Mouse (Mus musculus) ES-E14 (cell line): ENCODE measurements around the gene Stag3. TPM values are rescaled to one million over a fixed set of nuclear protein-coding genes. Genes with fewer than 3 reads are reported as not detected.

ENCODE experiments used
- DNase-seq: peaks from one replicate; pipeline ENCODE4 v3.0.0-alpha.2; 2013; ENCODE audit warnings: low read depth, low spot score
- H3K27ac ChIP-seq: 2 replicates; pipeline ENCODE4 v1.5.1; 2012; ENCODE audit warnings: low read depth, mild to moderate bottlenecking, low read length, moderate library complexity, mixed read lengths; ENCODE audit not compliant: poor library complexity, insufficient read depth, severe bottlenecking
- H3K36me3 ChIP-seq: 2 replicates; pipeline ENCODE4 v1.6.1; 2012; ENCODE audit warnings: mild to moderate bottlenecking, low read length, moderate library complexity, mixed read lengths; ENCODE audit not compliant: control insufficient read depth, poor library complexity, insufficient read depth, severe bottlenecking
- H3K4me1 ChIP-seq, 2 experiments: fragments of 150-350 bp in 1 of 2; sonication (generic) in 1 of 2; 2 replicates each; pipeline ENCODE4 v1.6.1; 2012; ENCODE audit warnings: low read length in 2 of 2, mild to moderate bottlenecking in 1 of 2, mixed read lengths in 1 of 2; ENCODE audit not compliant: control insufficient read depth in 2 of 2, insufficient read depth in 2 of 2, poor library complexity in 1 of 2
- H3K4me3 ChIP-seq, 2 experiments: fragments of 150-350 bp in 1 of 2; sonication (generic) in 1 of 2; 2 replicates each; pipeline ENCODE4 v1.5.1; 2012; ENCODE audit warnings: low read length in 2 of 2, low read depth in 1 of 2, mild to moderate bottlenecking in 1 of 2, mixed read lengths in 1 of 2; ENCODE audit not compliant: insufficient read depth in 1 of 2, poor library complexity in 1 of 2, severe bottlenecking in 1 of 2
- H3K9ac ChIP-seq: 2 replicates; pipeline ENCODE4 v1.6.1; 2012; ENCODE audit warnings: low read depth, mild to moderate bottlenecking, low read length, mixed read lengths; ENCODE audit not compliant: poor library complexity, insufficient read depth, severe bottlenecking
- H3K9me3 ChIP-seq: fragments of 150-350 bp; sonication (generic); 2 replicates; pipeline ENCODE4 v1.6.1; 2012; ENCODE audit warnings: low read depth, mild to moderate bottlenecking, low read length; ENCODE audit not compliant: control insufficient read depth, insufficient read depth
- CHD2 ChIP-seq: IDR thresholded peaks from 2 replicates; pipeline ENCODE4 v1.6.1; 2014; ENCODE audit warnings: mild to moderate bottlenecking, low read depth, low read length, inconsistent platforms
- HCFC1 ChIP-seq: IDR thresholded peaks from 2 replicates; pipeline ENCODE4 v1.6.1; 2012; ENCODE audit warnings: low read length, inconsistent platforms, borderline replicate concordance; ENCODE audit not compliant: insufficient read depth
- MAFK ChIP-seq: IDR thresholded peaks from 2 replicates; pipeline ENCODE4 v1.6.1; 2014; ENCODE audit warnings: mild to moderate bottlenecking, low read depth, low read length, inconsistent platforms; ENCODE audit not compliant: insufficient read depth
- ZC3H11A ChIP-seq: IDR thresholded peaks from 2 replicates; pipeline ENCODE4 v1.6.1; 2012; ENCODE audit warnings: low read depth, mild to moderate bottlenecking, inconsistent platforms, low read length, borderline replicate concordance
- ZNF384 ChIP-seq: IDR thresholded peaks from 2 replicates; pipeline ENCODE4 v1.6.1; 2012; ENCODE audit warnings: low read depth, low read length, inconsistent platforms
- in situ Hi-C, 2 experiments: fragments of 600-800 bp; cut with MboI; formaldehyde crosslinking; loops; one replicate each; pipeline ENCODE4 v1.15.1; 2025; ENCODE audit warnings: low sequenced_read_pairs in 2 of 2, inconsistent platforms in 1 of 2; ENCODE audit not compliant: unreplicated experiment in 2 of 2
- total RNA-seq: library from RNA; depleted of rRNA; stranded (reverse); fragments of 300-350 nt; gene quantifications from 2 replicates; pipeline ENCODE4 v1.2.3, GENCODE M21; 2012

Gene Stag3
- total RNA-seq, 1 experiment: 101 TPM

DNA sequence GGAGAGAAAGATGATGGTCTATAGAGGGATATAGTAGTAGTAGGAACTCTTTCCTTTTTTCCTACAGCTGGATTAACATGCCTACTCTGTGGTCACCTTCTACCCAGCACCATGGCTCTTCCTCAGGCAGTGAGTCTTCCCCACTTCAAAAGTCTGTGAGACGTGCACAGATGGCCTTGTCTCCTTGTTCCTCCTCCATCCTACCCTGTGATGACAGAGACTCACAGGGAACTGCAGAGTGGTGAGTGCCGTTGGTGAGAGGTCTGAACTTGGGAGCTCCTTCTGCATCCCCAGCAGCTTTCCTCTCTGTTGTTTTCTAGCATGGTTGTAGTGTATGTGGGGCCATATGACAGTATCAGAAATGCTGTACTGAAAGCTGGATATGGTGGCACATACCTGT is 1.8 kb downstream of the Stag3 start:
- H3K9ac ChIP-seq: no peak overlapping the region
- H3K9me3 ChIP-seq: no peaks in the 10 kb centered on the region
- no peak overlapping the region for H3K4me3 ChIP-seq
- no peak for TF ChIP-seq ZNF384
- no peak for TF ChIP-seq HCFC1
- TF ChIP-seq ZC3H11A: no peak
- no peak for TF ChIP-seq CHD2
- TF ChIP-seq MAFK: no peak
- in situ Hi-C loops: no loop called here
- no peak overlapping the region for H3K27ac ChIP-seq
- no peak for DNase-seq
- H3K36me3 ChIP-seq: peaks cover 6% of the 10 kb centered on the region; the same call in 1 of the 2 replicates
- peaks cover 0 to 5% of the 10 kb centered on the region in 2 experiments; a peak in 1 of 4 replicates for H3K4me1 ChIP-seq

DNA sequence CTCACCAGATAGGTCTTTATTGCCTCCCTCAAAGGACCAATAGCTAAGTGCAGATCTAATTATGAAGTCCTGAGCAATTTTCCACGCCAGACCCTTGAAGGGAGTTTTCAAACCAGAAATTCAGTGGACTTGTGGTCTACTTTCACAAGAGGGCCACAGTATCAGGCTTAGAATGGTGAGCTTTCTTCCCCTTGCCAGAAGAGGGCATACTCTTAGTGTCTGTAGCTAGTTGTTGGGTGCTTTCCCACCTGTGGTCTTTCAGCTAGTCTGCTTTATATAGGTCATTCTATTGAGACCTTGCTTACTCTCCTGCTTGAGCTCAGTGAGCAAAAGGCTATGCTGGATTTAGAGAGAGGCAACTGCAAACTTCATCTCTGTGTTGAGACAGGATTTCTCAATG is 3.5 kb downstream of the Stag3 start:
- in situ Hi-C loops: no loop called here

DNA sequence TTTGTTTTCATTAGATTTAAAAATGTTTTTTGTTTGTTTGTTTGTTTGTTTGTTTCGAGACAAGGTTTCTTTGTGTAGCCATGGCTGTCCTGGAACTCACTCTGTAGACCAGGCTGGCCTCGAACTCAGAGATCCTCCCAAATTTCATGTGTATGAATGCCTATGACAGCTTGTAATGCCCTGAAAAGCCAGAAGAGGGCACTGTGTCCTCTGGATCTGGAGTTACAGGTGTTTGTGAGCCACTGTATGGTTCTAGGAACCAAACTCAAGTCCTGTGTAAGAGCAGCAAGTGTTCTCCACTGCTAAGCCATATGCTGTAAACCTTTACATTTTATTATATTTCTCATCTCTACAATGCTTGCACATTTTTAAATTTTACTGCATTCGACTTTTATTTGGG is 7.8 kb downstream of the Stag3 start:
- Histone ChIP-seq H3K4me3 (no peak overlapping the region), H3K4me1 (no peaks in the 10 kb centered on the region), H3K9ac (no peak overlapping the region), H3K36me3 (peaks cover 9% of the 10 kb centered on the region), H3K27ac (no peak overlapping the region), H3K9me3 (no peaks in the 10 kb centered on the region)
- no peak for DNase-seq
- in situ Hi-C loops: no loop called here
- TF ChIP-seq ZNF384 (no peak), HCFC1 (no peak), CHD2 (no peak), MAFK (no peak), ZC3H11A (no peak)

More for the DNA sequence above, 3.5 kb downstream of the Stag3 start:
- peaks cover 0 to 5% of the 10 kb centered on the region in 2 experiments; a peak in 1 of 4 replicates for H3K4me1 ChIP-seq
- no peak overlapping the region for H3K4me3 ChIP-seq
- TF ChIP-seq ZC3H11A: no peak
- TF ChIP-seq ZNF384: no peak
- no peak for TF ChIP-seq HCFC1
- no peak for TF ChIP-seq CHD2
- no peak for TF ChIP-seq MAFK
- no peak overlapping the region for H3K9ac ChIP-seq
- H3K36me3 ChIP-seq: peaks cover 6% of the 10 kb centered on the region; the same call in 1 of the 2 replicates
- no peaks in the 10 kb centered on the region for H3K9me3 ChIP-seq
- H3K27ac ChIP-seq: no peak overlapping the region
- DNase-seq: no peak

DNA sequence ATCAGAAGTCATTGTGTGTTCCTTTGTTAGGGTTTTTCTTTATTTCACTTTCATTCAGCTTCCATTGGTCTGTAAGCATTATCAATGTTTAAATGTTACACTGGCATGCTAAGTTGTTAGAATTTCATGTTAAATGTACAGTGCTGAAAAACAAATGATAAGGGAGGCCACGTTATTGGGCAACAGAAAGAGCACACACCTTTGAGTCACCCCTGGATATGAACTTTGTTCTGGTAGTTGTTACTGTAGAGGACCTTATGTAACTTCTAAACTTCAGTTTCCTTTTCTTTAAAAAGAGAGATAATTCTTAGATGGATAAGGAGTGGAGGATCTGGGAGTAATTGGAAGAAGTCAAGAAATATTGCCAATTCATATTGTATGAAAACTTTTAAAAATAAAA is 11.6 kb downstream of the Stag3 start:
- no peak for TF ChIP-seq ZC3H11A
- TF ChIP-seq HCFC1: no peak
- no peak for TF ChIP-seq ZNF384
- no peak for TF ChIP-seq CHD2
- no peak for TF ChIP-seq MAFK
- Histone ChIP-seq H3K9me3 (no peaks in the 10 kb centered on the region), H3K36me3 (peaks cover 11% of the 10 kb centered on the region), H3K9ac (no peak overlapping the region), H3K4me1 (no peaks in the 10 kb centered on the region), H3K4me3 (no peak overlapping the region), H3K27ac (no peak overlapping the region)
- in situ Hi-C loops: no loop called here
- DNase-seq: no peak

DNA sequence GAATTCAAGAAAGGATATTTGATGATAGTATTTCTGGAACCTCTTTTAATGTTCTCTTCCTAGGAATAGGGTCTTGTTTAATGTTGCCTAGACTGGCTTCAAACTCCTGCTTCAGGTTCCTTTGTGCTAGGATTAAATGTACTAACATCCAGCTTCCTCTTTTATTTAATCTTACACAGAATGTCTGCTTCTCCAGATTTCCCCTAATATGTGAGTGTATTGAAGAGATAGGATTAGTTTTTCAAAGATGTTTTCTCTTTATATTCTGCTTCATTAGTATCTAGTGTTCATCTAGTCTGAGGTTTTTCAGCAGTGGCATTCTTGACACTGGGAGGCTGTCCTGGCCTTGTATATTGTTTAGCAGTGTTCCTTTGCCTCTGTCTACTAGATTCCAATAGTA is 14.1 kb downstream of the Stag3 start:
- in situ Hi-C loops: no loop called here
- no peak overlapping the region for H3K4me3 ChIP-seq
- no peak for DNase-seq
- H3K27ac ChIP-seq: no peak overlapping the region
- no peak for TF ChIP-seq ZNF384
- no peak for TF ChIP-seq MAFK
- no peak for TF ChIP-seq HCFC1
- TF ChIP-seq CHD2: no peak
- TF ChIP-seq ZC3H11A: no peak
- no peaks in the 10 kb centered on the region for H3K4me1 ChIP-seq
- no peaks in the 10 kb centered on the region for H3K9me3 ChIP-seq
- H3K9ac ChIP-seq: no peak overlapping the region
- H3K36me3 ChIP-seq: peaks cover 21% of the 10 kb centered on the region
